Mouse (Mus musculus) MEL (cell line): ENCODE data around the gene Tbc1d9b. TPM values are rescaled to one million over a fixed set of nuclear protein-coding genes. Genes with fewer than 3 reads are reported as not detected.

Source experiments
- DNase-seq: peaks from one replicate; pipeline ENCODE4 v3.0.0; 2011; ENCODE audit warnings: low read depth, low spot score
- H3K27ac ChIP-seq: 2 replicates; pipeline ENCODE4 v1.5.1; 2012; ENCODE audit warnings: low read depth, mild to moderate bottlenecking, control low read depth, low read length, moderate library complexity; ENCODE audit not compliant: control insufficient read depth
- H3K27me3 ChIP-seq, 2 experiments: fragments of 150-350 bp in 1 of 2; sonication (generic) in 1 of 2; 2 replicates each; pipeline ENCODE4 v1.6.1; 2012; ENCODE audit warnings: low read length in 2 of 2, mild to moderate bottlenecking in 2 of 2, improper control_type of control experiment in 1 of 2, moderate library complexity in 1 of 2; ENCODE audit not compliant: insufficient read depth in 2 of 2, control insufficient read depth in 1 of 2
- H3K36me3 ChIP-seq, 2 experiments: 2 replicates each; pipeline ENCODE4 v1.6.1; 2012 to 2014; ENCODE audit warnings: low read length in 2 of 2, improper control_type of control experiment in 1 of 2, inconsistent platforms in 1 of 2, mild to moderate bottlenecking in 1 of 2; ENCODE audit not compliant: insufficient read depth in 2 of 2, control insufficient read depth in 1 of 2
- H3K4me1 ChIP-seq, 2 experiments: fragments of 150-350 bp in 1 of 2; sonication (generic) in 1 of 2; 2 replicates each; pipeline ENCODE4 v1.6.1; 2012; ENCODE audit warnings: low read length in 2 of 2, improper control_type of control experiment in 1 of 2, mild to moderate bottlenecking in 1 of 2; ENCODE audit not compliant: insufficient read depth in 2 of 2, control insufficient read depth in 1 of 2
- H3K4me3 ChIP-seq, 2 experiments: fragments of 150-350 bp in 1 of 2; sonication (generic) in 1 of 2; 2 replicates each; pipeline ENCODE4 v1.5.1; 2012; ENCODE audit warnings: low read depth in 2 of 2, low read length in 2 of 2, mild to moderate bottlenecking in 2 of 2, moderate library complexity in 2 of 2, control low read depth in 1 of 2, improper control_type of control experiment in 1 of 2; ENCODE audit not compliant: control insufficient read depth in 1 of 2, insufficient read depth in 1 of 2
- H3K79me2 ChIP-seq: 2 replicates; pipeline ENCODE4 v1.6.1; 2012; ENCODE audit warnings: mild to moderate bottlenecking, low read length, moderate library complexity; ENCODE audit not compliant: control insufficient read depth, poor library complexity, insufficient read depth
- H3K9ac ChIP-seq: 2 replicates; pipeline ENCODE4 v1.6.1; 2012; ENCODE audit warnings: low read depth, mild to moderate bottlenecking, control low read depth, low read length, moderate library complexity; ENCODE audit not compliant: control insufficient read depth, poor library complexity, severe bottlenecking
- H3K9me3 ChIP-seq: fragments of 150-350 bp; sonication (generic); replicated peaks from 2 replicates; pipeline ENCODE4 v1.6.1; 2012; ENCODE audit warnings: mild to moderate bottlenecking, low read length, improper control_type of control experiment, moderate library complexity; ENCODE audit not compliant: insufficient read depth
- BHLHE40 ChIP-seq: IDR thresholded peaks from 2 replicates; pipeline ENCODE4 v1.6.1; 2012; ENCODE audit warnings: low read depth, mild to moderate bottlenecking, inconsistent platforms, low read length, improper control_type of control experiment, borderline replicate concordance
- CHD1 ChIP-seq: IDR thresholded peaks from 2 replicates; pipeline ENCODE4 v1.6.1; 2012; ENCODE audit warnings: low read depth, mild to moderate bottlenecking, inconsistent platforms, low read length, improper control_type of control experiment
- CHD2 ChIP-seq: IDR thresholded peaks from 2 replicates; pipeline ENCODE4 v1.6.1; 2011; ENCODE audit warnings: low read length, improper control_type of control experiment
- CTCF ChIP-seq, 3 experiments: IDR thresholded peaks in 2 of 3; conservative IDR thresholded peaks in 1 of 3; 2 replicates each; pipeline ENCODE4 v1.5.1; 2011 to 2012; ENCODE audit warnings: low read length in 3 of 3, low read depth in 2 of 3, mild to moderate bottlenecking in 2 of 3, improper control_type of control experiment in 1 of 3, inconsistent platforms in 1 of 3, mixed read lengths in 1 of 3, moderate library complexity in 1 of 3; ENCODE audit not compliant: control insufficient read depth in 1 of 3, insufficient read depth in 1 of 3, poor library complexity in 1 of 3, severe bottlenecking in 1 of 3
- ELF1 ChIP-seq: IDR thresholded peaks from 2 replicates; pipeline ENCODE4 v1.6.1; 2014; ENCODE audit warnings: low read depth, mild to moderate bottlenecking, inconsistent platforms, low read length, improper control_type of control experiment, moderate library complexity
- EP300 ChIP-seq, 2 experiments: IDR thresholded peaks; 2 replicates each; pipeline ENCODE4 v1.6.1; 2011; ENCODE audit warnings: improper control_type of control experiment in 2 of 2, low read length in 2 of 2, low read depth in 1 of 2, mild to moderate bottlenecking in 1 of 2
- ETS1 ChIP-seq: IDR thresholded peaks from 2 replicates; pipeline ENCODE4 v1.6.1; 2012; ENCODE audit warnings: low read depth, mild to moderate bottlenecking, inconsistent platforms, low read length, improper control_type of control experiment, moderate library complexity
- GABPA ChIP-seq: IDR thresholded peaks from 2 replicates; pipeline ENCODE4 v1.6.1; 2012; ENCODE audit warnings: low read depth, mild to moderate bottlenecking, inconsistent platforms, low read length, improper control_type of control experiment, moderate library complexity
- HCFC1 ChIP-seq: IDR thresholded peaks from 2 replicates; pipeline ENCODE4 v1.6.1; 2012; ENCODE audit warnings: low read depth, mild to moderate bottlenecking, inconsistent platforms, low read length, improper control_type of control experiment, moderate library complexity
- JUND ChIP-seq: IDR thresholded peaks from 2 replicates; pipeline ENCODE4 v1.6.1; 2011; ENCODE audit warnings: low read depth, mild to moderate bottlenecking, improper control_type of control experiment, low read length
- KAT2A ChIP-seq: conservative IDR thresholded peaks from 2 replicates; pipeline ENCODE4 v1.6.1; 2012; ENCODE audit warnings: low read depth, low read length, improper control_type of control experiment, inconsistent platforms
- MAFK ChIP-seq: IDR thresholded peaks from 2 replicates; pipeline ENCODE4 v1.6.1; 2011; ENCODE audit warnings: low read depth, mild to moderate bottlenecking, low read length, improper control_type of control experiment, borderline replicate concordance
- MAX ChIP-seq: IDR thresholded peaks from 2 replicates; pipeline ENCODE4 v1.6.1; 2011; ENCODE audit warnings: low read length, improper control_type of control experiment
- MXI1 ChIP-seq: IDR thresholded peaks from 2 replicates; pipeline ENCODE4 v1.6.1; 2011; ENCODE audit warnings: mild to moderate bottlenecking, low read depth, low read length, improper control_type of control experiment
- NRF1 ChIP-seq: IDR thresholded peaks from 2 replicates; pipeline ENCODE4 v1.6.1; 2014; ENCODE audit warnings: low read depth, mild to moderate bottlenecking, inconsistent platforms, low read length, improper control_type of control experiment, moderate library complexity; ENCODE audit not compliant: poor library complexity, insufficient read depth, severe bottlenecking
- POLR2A ChIP-seq, 2 experiments: IDR thresholded peaks; 2 replicates each; pipeline ENCODE4 v1.6.1; 2011 to 2012; ENCODE audit warnings: low read length in 2 of 2, mild to moderate bottlenecking in 2 of 2, control low read depth in 1 of 2, improper control_type of control experiment in 1 of 2, low read depth in 1 of 2, moderate library complexity in 1 of 2; ENCODE audit not compliant: control insufficient read depth in 1 of 2, insufficient read depth in 1 of 2, poor library complexity in 1 of 2
- POLR2AphosphoS2 ChIP-seq: IDR thresholded peaks from 2 replicates; pipeline ENCODE4 v1.6.1; 2011; ENCODE audit warnings: low read length, improper control_type of control experiment
- POLR2AphosphoS5 ChIP-seq: IDR thresholded peaks from 2 replicates; pipeline ENCODE4 v1.6.1; 2012; ENCODE audit warnings: low read depth, borderline replicate concordance, mild to moderate bottlenecking, inconsistent platforms, low read length, moderate library complexity, mixed read lengths
- RAD21 ChIP-seq: IDR thresholded peaks from 2 replicates; pipeline ENCODE4 v1.6.1; 2011; ENCODE audit warnings: mild to moderate bottlenecking, low read depth, low read length, improper control_type of control experiment
- SIN3A ChIP-seq: IDR thresholded peaks from 2 replicates; pipeline ENCODE4 v1.6.1; 2012; ENCODE audit warnings: low read length, improper control_type of control experiment, inconsistent platforms
- SMC3 ChIP-seq: IDR thresholded peaks from 2 replicates; pipeline ENCODE4 v1.6.1; 2011; ENCODE audit warnings: low read depth, low read length, improper control_type of control experiment
- TAL1 ChIP-seq: IDR thresholded peaks from 2 replicates; pipeline ENCODE4 v1.6.1; 2012; ENCODE audit warnings: mild to moderate bottlenecking, inconsistent platforms, low read length, moderate library complexity, mixed read lengths
- TBP ChIP-seq: IDR thresholded peaks from 2 replicates; pipeline ENCODE4 v1.8.0; 2011; ENCODE audit warnings: low read depth, low read length, improper control_type of control experiment
- UBTF ChIP-seq: IDR thresholded peaks from 2 replicates; pipeline ENCODE4 v1.6.1; 2012; ENCODE audit warnings: low read depth, mild to moderate bottlenecking, inconsistent platforms, low read length, improper control_type of control experiment, moderate library complexity, borderline replicate concordance; ENCODE audit not compliant: insufficient read depth
- USF1 ChIP-seq: IDR thresholded peaks from 2 replicates; pipeline ENCODE4 v1.6.1; 2014; ENCODE audit warnings: low read depth, mild to moderate bottlenecking, inconsistent platforms, low read length, improper control_type of control experiment, moderate library complexity
- USF2 ChIP-seq, 2 experiments: IDR thresholded peaks; 2 replicates each; pipeline ENCODE4 v1.6.1; 2011 to 2012; ENCODE audit warnings: improper control_type of control experiment in 2 of 2, low read length in 2 of 2, borderline replicate concordance in 1 of 2, inconsistent platforms in 1 of 2, low read depth in 1 of 2, mild to moderate bottlenecking in 1 of 2; ENCODE audit not compliant: insufficient read depth in 1 of 2
- ZC3H11A ChIP-seq: IDR thresholded peaks from 2 replicates; pipeline ENCODE4 v1.6.1; 2012; ENCODE audit warnings: low read depth, mild to moderate bottlenecking, inconsistent platforms, low read length, improper control_type of control experiment
- ZKSCAN1 ChIP-seq: IDR thresholded peaks from 2 replicates; pipeline ENCODE4 v1.6.1; 2012; ENCODE audit warnings: low read depth, mild to moderate bottlenecking, inconsistent platforms, low read length, improper control_type of control experiment, moderate library complexity
- ZMIZ1 ChIP-seq: IDR thresholded peaks from 2 replicates; pipeline ENCODE4 v1.6.1; 2012; ENCODE audit warnings: low read depth, mild to moderate bottlenecking, inconsistent platforms, low read length, improper control_type of control experiment, moderate library complexity
- ZNF384 ChIP-seq: IDR thresholded peaks from 2 replicates; pipeline ENCODE4 v1.6.1; 2012; ENCODE audit warnings: low read depth, mild to moderate bottlenecking, inconsistent platforms, low read length, improper control_type of control experiment
- polyA plus RNA-seq, 2 experiments: library from polyadenylated mRNA; stranded (reverse) in 1 of 2; unstranded in 1 of 2; fragments of >175 nt in 1 of 2; fragments of >200 nt in 1 of 2; gene quantifications; 2 replicates each; pipeline versions ENCODE4 v1.2.1 to v1.2.4; 2012; ENCODE audit warnings: low replicate concordance in 2 of 2, low read depth in 1 of 2; ENCODE audit not compliant: insufficient read length in 2 of 2, insufficient read depth in 1 of 2, missing spikeins in 1 of 2
- total RNA-seq: library from RNA; depleted of rRNA; stranded (reverse); fragments of 300-350 nt; gene quantifications from 2 replicates; pipeline ENCODE4 v1.2.3, GENCODE M21; 2012

Gene Tbc1d9b
- total and polyA plus RNA-seq, 3 experiments, result 18.6 to 32.5 TPM; not detected in 1

DNA sequence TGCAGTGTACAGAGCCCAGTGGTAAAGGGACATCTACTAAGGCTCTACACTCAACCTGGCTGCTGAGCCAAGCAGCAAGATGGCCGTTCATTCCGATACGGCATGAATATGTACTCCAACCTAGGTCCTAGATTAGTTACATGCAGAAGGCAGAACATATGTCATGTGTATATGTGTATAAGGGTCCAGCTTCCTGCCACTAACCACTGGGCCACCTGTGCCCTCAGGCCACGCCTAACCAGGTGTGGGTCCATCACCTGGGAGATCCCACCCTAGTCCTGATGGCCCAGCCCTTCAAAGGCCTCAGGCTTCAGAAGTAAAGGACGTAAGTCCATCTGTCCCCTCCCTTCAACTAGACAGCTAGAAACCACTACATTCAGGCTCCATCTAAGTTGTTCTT is 76.8 kb downstream of the Tbc1d9b start:
- no peak for TF ChIP-seq EP300 (IDR thresholded peaks at IDR 0.05; ENCODE audit: low read depth in 1 of 2, low read length in 2 of 2)
- no peak for TF ChIP-seq MAFK
- no peak for TF ChIP-seq ZC3H11A
- no peak for TF ChIP-seq ZMIZ1
- no peak for TF ChIP-seq USF1
- no peak for TF ChIP-seq TBP
- TF ChIP-seq ZNF384, result no peak
- Histone ChIP-seq H3K36me3 (peaks cover 24 to 25% of the 10 kb centered on the region in 2 experiments), H3K27me3 (no peaks in the 10 kb centered on the region), H3K27ac (no peak overlapping the region), H3K4me1 (peaks cover 12 to 29% of the 10 kb centered on the region in 2 experiments), H3K9ac (no peak overlapping the region), H3K79me2 (peaks cover 31% of the 10 kb centered on the region), H3K4me3 (no peak overlapping the region), H3K9me3 (no peaks in the 10 kb centered on the region)
- no peak for DNase-seq

DNA sequence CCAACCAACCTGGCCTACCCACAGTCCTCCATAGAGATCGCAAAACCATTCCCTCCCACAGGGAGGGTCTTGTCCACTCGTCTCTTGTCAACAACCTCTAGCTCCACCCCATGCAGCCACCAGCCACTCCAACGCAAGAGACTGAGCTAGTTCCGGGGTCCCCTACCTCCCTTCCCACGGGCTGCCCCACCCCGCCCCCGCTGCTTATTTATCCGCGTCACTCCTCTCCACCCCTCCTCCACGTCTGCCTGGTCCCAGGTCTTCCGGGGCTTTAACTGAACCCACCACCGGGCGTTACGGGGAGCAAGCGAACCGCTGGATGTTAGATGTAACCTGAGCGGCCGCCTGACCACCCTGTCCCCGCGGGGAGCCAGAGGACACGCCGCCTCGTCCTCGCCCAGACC is 78.9 kb downstream of the Tbc1d9b start:
- H3K4me1 ChIP-seq, result peaks cover 12 to 33% of the 10 kb centered on the region in 2 experiments
- no peaks in the 10 kb centered on the region for H3K9me3 ChIP-seq
- H3K79me2 ChIP-seq, result peaks cover 31% of the 10 kb centered on the region
- peak overlapping the region; percentile 71 to 94 for H3K4me3 ChIP-seq
- DNase-seq, result peak; percentile 98
- peaks cover 12 to 24% of the 10 kb centered on the region in 2 experiments for H3K36me3 ChIP-seq
- peak overlapping the region; percentile 89 for H3K9ac ChIP-seq
- no peaks in the 10 kb centered on the region for H3K27me3 ChIP-seq
- peak overlapping the region; percentile 50 for H3K27ac ChIP-seq
- TF ChIP-seq EP300 (IDR thresholded peaks at IDR 0.05; ENCODE audit: low read depth in 1 of 2, low read length in 2 of 2) (peak in 1 of 2 experiments; percentile 31; a peak in 1 of 4 replicates), GABPA (no peak), MAFK (no peak), ETS1 (peak; percentile 70), KAT2A (no peak; the same call in 1 of the 2 replicates), SIN3A (peak; percentile 98), ZMIZ1 (0 out of 2 replicates have a peak, but pooled peaks have one; percentile 27), BHLHE40 (no peak), MXI1 (no peak; the same call in none of the 2 replicates), TAL1 (no peak), CHD1 (0 out of 2 replicates have a peak, but pooled peaks have one; percentile 47), UBTF (peak; percentile 75; the same call in 1 of the 2 replicates), CTCF (IDR thresholded peaks at IDR 0.05 in 2 of 3, conservative IDR thresholded peaks at IDR 0.05 in 1 of 3; ENCODE audit: control insufficient read depth in 1 of 3, insufficient read depth in 1 of 3, low read depth in 2 of 3, low read length in 3 of 3, poor library complexity in 1 of 3, severe bottlenecking in 1 of 3) (no peak), ZC3H11A (no peak), RAD21 (no peak), ZKSCAN1 (no peak), HCFC1 (peak; percentile 78), USF1 (no peak), SMC3 (no peak), POLR2AphosphoS5 (no peak), NRF1 (no peak), JUND (no peak), USF2 (IDR thresholded peaks at IDR 0.05; ENCODE audit: borderline replicate concordance in 1 of 2, insufficient read depth in 1 of 2, low read depth in 1 of 2, low read length in 2 of 2) (no peak), TBP (no peak), MAX (peak; percentile 80), POLR2AphosphoS2 (no peak), POLR2A (IDR thresholded peaks at IDR 0.05; ENCODE audit: control insufficient read depth in 1 of 2, insufficient read depth in 1 of 2, low read depth in 1 of 2, low read length in 2 of 2, poor library complexity in 1 of 2) (no peak), CHD2 (peak; percentile 56), ELF1 (peak; percentile 95)
